Mouse (Mus musculus): Measurements from ENCODE around the gene Trmt6. TPM values are rescaled to one million over a fixed set of nuclear protein-coding genes. Genes with fewer than 3 reads are reported as not detected.

Trmt6 gene
- polyA plus RNA-seq (2015; fragmentation: Nextera tagmentation; extraction: Ambion mirVana), result 17.8 and 21.8 TPM in 2 replicates

DNA sequence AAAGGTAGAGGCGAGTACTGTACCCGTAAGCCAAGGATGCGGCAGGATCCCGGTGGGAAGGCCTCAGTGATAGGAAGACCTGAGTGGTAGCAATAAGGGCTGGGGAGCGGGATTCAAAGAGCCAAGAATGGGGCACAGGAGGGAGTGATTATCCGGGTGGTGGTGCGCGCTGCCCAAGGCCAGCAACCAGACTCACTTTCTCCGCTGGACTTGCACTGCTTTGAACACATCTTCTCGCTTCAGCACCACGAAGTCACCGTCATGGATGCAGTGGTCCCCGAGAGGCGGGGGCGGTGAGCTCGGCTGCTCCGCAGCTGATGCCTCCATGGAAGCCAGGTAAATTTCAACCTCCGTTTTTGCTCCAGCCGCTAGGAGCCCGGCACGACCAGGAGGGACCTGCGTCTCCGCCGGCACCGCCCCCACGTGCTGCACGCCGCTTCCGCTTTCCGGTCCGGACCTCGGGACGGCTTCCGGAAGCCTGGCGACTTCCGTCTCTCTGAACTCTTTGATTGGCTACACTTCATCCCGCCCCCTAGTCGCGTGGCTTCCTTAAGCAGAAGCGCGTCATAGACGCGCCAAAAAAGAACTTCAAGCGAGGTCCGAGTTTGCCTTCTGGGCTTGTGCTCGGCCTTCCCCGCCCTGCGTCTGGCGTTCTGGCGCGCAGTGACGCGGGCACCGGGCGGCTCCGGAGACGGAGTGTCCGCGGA is at the start of gene Trmt6, which contains the start of gene Mcm8:
Trmt6 (minus strand) TSS at position 448 of the 707 bp plus-strand sequence.
Mcm8 (plus strand) TSS at position 534 of the 707 bp plus-strand sequence.
- peaks cover 22% of the 10 kb centered on the region for H3K4me1 ChIP-seq
- peak within 1 kb of the TSS; percentile 84 for H3K4me2 ChIP-seq
- H3K27me3 ChIP-seq (replicated peaks), result no peaks in the 10 kb centered on the region
- peak within 1 kb of the TSS; percentile 58; the same call in 1 of the 2 replicates for H3K27ac ChIP-seq
- H3K36me3 ChIP-seq (replicated peaks), result no peaks in the 10 kb centered on the region; the same call in 1 of the 2 replicates
- peak within 1 kb of the TSS; percentile 84 for H3K4me3 ChIP-seq
- ATAC-seq (replicated peaks), result peak; percentile 100
- peak within 1 kb of the TSS; percentile 56 for H3K9ac ChIP-seq
- H3K9me3 ChIP-seq, result no peaks in the 10 kb centered on the region
- WGBS, result under 1% methylated on average over 59 of the region's 59 CpGs

DNA sequence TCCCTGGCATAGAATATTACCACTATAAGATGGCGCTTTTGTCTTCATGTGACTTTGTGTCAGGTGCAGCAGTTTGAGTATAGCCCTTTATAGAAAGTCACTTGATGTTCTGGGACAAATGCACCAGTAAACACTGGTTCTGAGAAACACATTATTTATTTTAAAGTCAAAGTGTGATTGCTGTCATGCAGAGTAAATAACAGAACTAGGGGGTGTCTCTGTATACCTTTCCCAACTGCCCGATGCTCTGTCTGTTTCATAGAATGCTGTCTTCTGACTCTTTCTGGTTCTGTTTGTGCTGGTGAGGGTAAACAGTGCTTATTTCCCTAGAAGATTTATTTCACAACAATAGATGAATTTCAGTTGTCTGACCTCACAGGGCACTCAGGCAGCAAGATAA is 47.5 kb upstream of the Trmt6 start:
- no peak overlapping the region for H3K9ac ChIP-seq
- H3K27me3 ChIP-seq (replicated peaks), result no peaks in the 10 kb centered on the region
- no peak overlapping the region for H3K4me3 ChIP-seq
- H3K4me1 ChIP-seq, result no peaks in the 10 kb centered on the region
- H3K36me3 ChIP-seq (replicated peaks), result 0 out of 2 replicates have a peak, but pooled peaks cover 7% of the 10 kb centered on the region
- ATAC-seq (replicated peaks), result no peak
- H3K27ac ChIP-seq, result no peak overlapping the region
- H3K4me2 ChIP-seq, result no peak overlapping the region
- WGBS, result 98% methylated on average over 2 of the region's 2 CpGs
- H3K9me3 ChIP-seq, result no peaks in the 10 kb centered on the region

DNA sequence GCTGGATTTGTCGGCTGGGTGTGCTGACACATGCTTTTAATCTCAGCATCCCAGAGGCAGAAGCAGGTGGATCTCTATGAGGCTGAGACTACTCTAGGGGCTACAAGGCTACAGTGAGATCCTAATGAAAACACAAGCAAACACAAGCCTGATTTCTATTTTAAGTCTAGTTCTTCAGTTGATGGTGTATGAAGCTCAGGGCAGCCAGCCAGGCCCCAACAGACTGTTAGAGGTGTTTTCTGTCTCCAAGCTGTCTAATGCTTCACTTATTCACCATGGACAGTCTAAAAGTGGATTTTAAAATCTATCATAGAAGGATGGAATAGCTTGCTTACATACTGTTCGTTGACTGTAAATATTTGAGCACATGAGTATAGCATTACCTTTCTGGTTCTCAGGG is 45.6 kb upstream of the Trmt6 start:
- Histone ChIP-seq H3K4me2 (no peak overlapping the region), H3K36me3 (replicated peaks) (0 out of 2 replicates have a peak, but pooled peaks cover 7% of the 10 kb centered on the region), H3K9ac (no peak overlapping the region), H3K4me3 (no peak overlapping the region), H3K27ac (no peak overlapping the region), H3K27me3 (replicated peaks) (no peaks in the 10 kb centered on the region), H3K9me3 (no peaks in the 10 kb centered on the region), H3K4me1 (no peaks in the 10 kb centered on the region)
- no peak for ATAC-seq (replicated peaks)
- 98% methylated on average over 2 of the region's 2 CpGs for WGBS

DNA sequence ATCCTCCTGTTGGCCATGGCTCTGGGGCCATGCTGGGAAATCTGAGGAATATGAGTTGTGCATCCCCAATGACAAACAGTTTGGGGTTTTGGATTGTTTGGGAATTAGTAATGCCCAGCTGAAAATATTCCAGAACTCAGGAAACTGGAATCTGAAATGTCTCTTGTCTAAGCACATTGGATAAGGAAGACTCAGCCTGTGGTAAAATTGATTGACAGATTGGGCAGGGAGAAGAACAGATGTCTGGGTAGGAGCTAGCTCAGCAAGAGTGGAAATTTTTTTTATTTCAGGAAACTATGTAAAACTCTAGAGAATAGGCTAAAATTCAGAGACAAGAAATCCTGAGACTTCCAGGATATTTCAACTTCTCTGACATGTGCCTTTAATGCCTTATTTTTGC is 44.6 kb upstream of the Trmt6 start:
- H3K9me3 ChIP-seq, result no peaks in the 10 kb centered on the region
- no peak overlapping the region for H3K4me2 ChIP-seq
- H3K36me3 ChIP-seq (replicated peaks), result 0 out of 2 replicates have a peak, but pooled peaks cover 4% of the 10 kb centered on the region
- ATAC-seq (replicated peaks), result no peak
- no peak overlapping the region for H3K4me3 ChIP-seq
- H3K9ac ChIP-seq, result no peak overlapping the region
- H3K27ac ChIP-seq, result no peak overlapping the region
- no peaks in the 10 kb centered on the region for H3K27me3 ChIP-seq (replicated peaks)
- no peaks in the 10 kb centered on the region for H3K4me1 ChIP-seq

DNA sequence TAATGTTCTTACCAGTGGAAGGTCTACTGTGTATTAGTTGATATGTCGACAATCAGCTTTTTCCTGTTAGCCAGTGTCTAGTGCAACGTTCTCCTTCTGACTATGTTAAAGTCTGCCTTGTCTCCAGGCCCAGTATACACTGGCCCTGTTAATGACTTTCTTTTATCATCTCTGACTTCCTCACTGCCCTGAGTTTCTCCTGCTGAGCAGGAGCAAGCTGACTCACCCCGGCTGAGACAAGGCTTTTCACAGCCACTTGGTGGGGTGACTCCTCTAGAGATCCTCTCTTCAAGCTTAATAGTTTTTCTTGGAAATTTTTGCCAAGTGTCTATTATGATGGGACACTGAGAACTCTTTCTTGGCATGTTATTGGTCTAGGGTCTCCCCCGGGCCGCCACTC is 40.5 kb upstream of the Trmt6 start:
- H3K27ac ChIP-seq, result no peak overlapping the region
- no peak overlapping the region for H3K4me2 ChIP-seq
- peaks cover 3% of the 10 kb centered on the region; the same call in 1 of the 2 replicates for H3K36me3 ChIP-seq (replicated peaks)
- no peaks in the 10 kb centered on the region for H3K27me3 ChIP-seq (replicated peaks)
- no peak for ATAC-seq (replicated peaks)
- no peak overlapping the region for H3K4me3 ChIP-seq
- H3K9ac ChIP-seq, result no peak overlapping the region
- H3K4me1 ChIP-seq, result no peaks in the 10 kb centered on the region
- no peaks in the 10 kb centered on the region for H3K9me3 ChIP-seq
- 83% methylated on average over 5 of the region's 5 CpGs for WGBS

DNA sequence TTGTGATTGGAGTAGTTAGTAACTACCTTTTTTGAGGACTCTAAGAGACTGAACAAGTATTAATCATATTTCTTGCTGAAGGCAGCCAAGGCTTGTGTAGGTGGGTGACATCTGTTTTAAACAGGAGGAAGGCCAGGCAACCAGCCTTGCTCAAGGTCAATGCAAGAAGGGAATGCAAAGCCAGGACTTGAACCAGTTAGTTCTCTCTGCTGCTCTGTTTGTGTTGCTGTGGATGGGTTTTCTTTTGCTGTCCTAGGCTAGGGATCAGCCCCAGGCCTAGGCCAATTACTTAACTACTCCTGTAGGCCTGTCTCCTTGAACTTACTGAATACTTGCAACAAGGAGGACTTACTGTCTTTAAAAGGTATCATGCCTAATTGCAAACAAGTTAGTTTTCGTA is 37.2 kb upstream of the Trmt6 start:
- peaks cover 8% of the 10 kb centered on the region for H3K36me3 ChIP-seq (replicated peaks)
- H3K9ac ChIP-seq, result no peak overlapping the region
- H3K4me1 ChIP-seq, result peaks cover 8% of the 10 kb centered on the region
- H3K4me2 ChIP-seq, result no peak overlapping the region
- WGBS, result 98% methylated on average over 1 of the region's 1 CpGs
- no peak for ATAC-seq (replicated peaks)
- H3K27ac ChIP-seq, result no peak overlapping the region
- no peak overlapping the region for H3K4me3 ChIP-seq
- no peaks in the 10 kb centered on the region for H3K9me3 ChIP-seq
- no peaks in the 10 kb centered on the region for H3K27me3 ChIP-seq (replicated peaks)

DNA sequence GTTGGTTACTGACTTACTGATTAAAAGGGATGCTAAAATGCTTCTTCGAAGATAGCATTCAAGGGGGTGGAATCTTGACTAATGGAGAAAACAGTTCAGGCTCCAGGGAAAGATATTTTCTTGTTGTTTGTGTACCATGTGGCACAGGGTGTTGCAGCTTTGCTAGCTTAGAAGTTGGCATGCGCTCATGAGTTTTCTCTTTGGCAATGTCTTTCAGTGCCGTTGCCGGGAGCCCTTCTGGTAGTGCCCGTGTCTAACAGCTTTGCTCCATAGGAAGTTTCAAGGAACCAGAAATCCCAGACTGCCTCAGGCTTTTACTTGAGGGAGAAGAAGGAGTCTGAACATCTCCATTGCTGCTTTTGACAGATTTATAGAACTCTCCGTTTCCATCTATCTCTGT is 33.3 kb upstream of the Trmt6 start:
- H3K27me3 ChIP-seq (replicated peaks), result no peaks in the 10 kb centered on the region
- no peak overlapping the region for H3K27ac ChIP-seq
- ATAC-seq (replicated peaks), result no peak
- no peak overlapping the region for H3K9ac ChIP-seq
- H3K4me3 ChIP-seq, result no peak overlapping the region
- H3K4me1 ChIP-seq, result peaks cover 18% of the 10 kb centered on the region
- H3K36me3 ChIP-seq (replicated peaks), result peaks cover 8% of the 10 kb centered on the region
- H3K9me3 ChIP-seq, result no peaks in the 10 kb centered on the region
- 89% methylated on average over 6 of the region's 6 CpGs for WGBS
- H3K4me2 ChIP-seq, result no peak overlapping the region

DNA sequence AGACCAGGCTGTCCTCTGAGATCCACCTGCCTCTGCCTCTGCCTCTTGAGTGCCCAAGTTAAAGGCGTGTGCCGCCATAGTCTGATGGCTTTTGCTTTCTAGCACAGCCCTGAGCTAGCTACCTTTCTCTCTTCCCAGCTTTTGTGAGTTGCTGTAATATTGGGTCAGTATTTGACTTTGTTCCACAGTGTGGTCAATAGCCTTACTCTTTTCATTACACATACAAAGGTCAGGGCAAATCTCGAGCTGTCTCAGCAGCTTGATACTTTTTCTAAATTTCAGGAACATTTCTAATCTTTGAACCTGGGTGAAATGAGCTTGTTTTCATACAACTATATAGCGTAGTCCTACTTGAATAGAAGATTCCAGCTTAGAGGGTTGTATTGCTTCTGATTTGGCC is 32.5 kb upstream of the Trmt6 start:
- H3K36me3 ChIP-seq (replicated peaks), result peaks cover 8% of the 10 kb centered on the region
- peaks cover 18% of the 10 kb centered on the region for H3K4me1 ChIP-seq
- no peak overlapping the region for H3K27ac ChIP-seq
- H3K4me3 ChIP-seq, result 0 out of 2 replicates have a peak overlapping the region, but pooled peaks have one; percentile 70
- H3K4me2 ChIP-seq, result peak overlapping the region; percentile 70
- WGBS, result 92% methylated on average over 4 of the region's 4 CpGs
- H3K9me3 ChIP-seq, result no peaks in the 10 kb centered on the region
- ATAC-seq (replicated peaks), result no peak
- no peak overlapping the region for H3K9ac ChIP-seq
- no peaks in the 10 kb centered on the region for H3K27me3 ChIP-seq (replicated peaks)

DNA sequence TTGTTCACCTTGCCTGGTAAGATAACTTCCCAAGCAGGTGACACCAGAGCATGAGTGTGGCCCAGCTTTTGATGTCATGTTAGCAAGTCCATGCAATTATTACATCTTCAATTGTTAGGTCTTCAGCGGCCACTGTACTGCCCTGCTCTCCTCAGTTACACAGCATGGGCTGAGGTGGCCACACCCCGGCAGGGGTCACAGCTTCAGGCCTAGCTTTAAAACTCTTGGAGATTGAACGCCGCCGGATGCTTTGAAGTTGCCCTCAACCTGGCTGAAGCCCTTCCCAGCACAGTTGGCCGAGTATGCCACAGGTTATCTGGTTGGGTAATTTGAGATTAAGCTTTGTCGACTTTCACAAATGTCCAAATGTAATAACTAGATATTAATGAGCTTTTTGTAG is 31.7 kb upstream of the Trmt6 start:
- H3K4me1 ChIP-seq, result peaks cover 18% of the 10 kb centered on the region
- peak overlapping the region; percentile 70 for H3K4me2 ChIP-seq
- peak overlapping the region; percentile 70 for H3K4me3 ChIP-seq
- H3K9ac ChIP-seq, result peak overlapping the region; percentile 77
- no peak overlapping the region for H3K27ac ChIP-seq
- 47% methylated on average over 7 of the region's 7 CpGs for WGBS
- no peaks in the 10 kb centered on the region for H3K9me3 ChIP-seq
- no peak for ATAC-seq (replicated peaks)
- peaks cover 8% of the 10 kb centered on the region for H3K36me3 ChIP-seq (replicated peaks)
- H3K27me3 ChIP-seq (replicated peaks), result no peaks in the 10 kb centered on the region

DNA sequence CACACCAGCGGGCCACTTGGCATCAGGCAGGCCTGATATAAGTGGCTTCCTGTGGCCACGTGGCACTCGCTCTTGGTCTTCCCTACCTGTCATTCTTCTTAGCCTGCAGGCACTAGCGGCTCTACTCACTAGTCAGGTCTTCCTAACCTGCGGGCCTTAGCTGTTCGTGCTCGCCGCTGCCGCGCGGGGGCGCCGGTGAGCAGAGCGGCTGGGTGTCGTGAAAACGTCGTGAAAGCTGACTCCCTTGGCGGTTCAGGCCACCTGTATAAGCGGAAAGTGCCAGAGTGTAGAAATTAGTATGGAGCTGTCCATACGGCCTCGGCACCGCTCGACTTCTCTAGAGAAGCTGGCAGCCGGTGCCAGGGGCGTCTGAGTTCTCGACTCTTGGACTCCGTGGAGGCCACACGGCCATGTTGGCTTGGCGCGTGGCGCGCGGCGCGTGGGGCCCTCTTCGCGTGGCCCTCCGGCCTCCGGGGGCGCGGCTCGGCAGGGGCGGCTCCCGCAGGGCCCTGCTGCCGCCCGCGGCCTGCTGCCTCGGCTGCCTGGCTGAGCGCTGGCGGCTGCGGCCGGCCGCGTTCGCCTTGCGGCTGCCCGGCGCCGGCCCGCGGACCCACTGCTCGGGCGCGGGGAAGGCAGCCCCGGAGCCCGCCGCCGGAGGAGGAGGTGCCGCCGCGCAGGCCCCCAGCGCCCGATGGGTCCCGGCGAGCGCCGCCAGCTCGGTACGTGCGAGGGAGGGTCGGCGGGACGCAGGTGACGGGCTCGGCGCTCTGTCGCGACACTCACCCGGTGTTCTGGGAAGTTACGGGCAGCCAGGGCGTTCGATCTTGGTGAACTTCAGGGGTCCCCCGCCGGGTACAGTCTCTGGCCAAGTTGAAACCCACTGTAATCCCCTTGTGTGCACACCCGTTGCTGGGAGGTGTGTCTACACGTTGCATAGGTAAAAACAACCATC is 30.8 kb upstream of the Trmt6 start, which contains the start of gene Crls1:
Crls1 (plus strand) TSS at position 260 of the 952 bp plus-strand sequence.
- no peaks in the 10 kb centered on the region for H3K27me3 ChIP-seq (replicated peaks)
- WGBS, result under 1% methylated on average over 91 of the region's 96 CpGs
- ATAC-seq (replicated peaks), result peak; percentile 96

DNA sequence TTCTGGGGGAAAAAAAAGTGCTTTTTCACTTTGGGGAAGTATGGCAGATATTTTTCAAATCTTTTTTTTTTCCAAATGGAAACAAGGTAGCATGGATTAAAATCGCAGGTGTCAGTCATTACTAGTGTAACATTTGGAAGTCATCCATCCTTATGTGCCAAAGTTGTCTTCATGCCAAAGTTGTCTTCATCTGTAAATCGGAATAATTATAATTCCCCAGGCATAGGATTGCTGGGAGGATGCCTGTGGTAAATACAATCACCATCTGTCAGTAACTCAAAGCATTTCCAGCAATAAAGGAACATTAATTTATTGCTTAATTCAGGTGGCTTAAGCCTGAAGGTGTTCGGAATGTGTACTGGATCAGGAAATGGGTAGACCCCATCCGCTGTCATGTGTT is 25.2 kb upstream of the Trmt6 start:
- no peaks in the 10 kb centered on the region for H3K27me3 ChIP-seq (replicated peaks)
- H3K27ac ChIP-seq, result no peak overlapping the region
- no peak overlapping the region for H3K9ac ChIP-seq
- H3K4me2 ChIP-seq, result no peak overlapping the region
- H3K4me1 ChIP-seq, result no peaks in the 10 kb centered on the region
- WGBS, result 91% methylated on average over 4 of the region's 4 CpGs
- ATAC-seq (replicated peaks), result no peak
- no peak overlapping the region for H3K4me3 ChIP-seq
- H3K9me3 ChIP-seq, result no peaks in the 10 kb centered on the region
- no peaks in the 10 kb centered on the region for H3K36me3 ChIP-seq (replicated peaks)

More for the DNA sequence above, 30.8 kb upstream of the Trmt6 start, which contains the start of gene Crls1:
- no peaks in the 10 kb centered on the region for H3K9me3 ChIP-seq
- H3K27ac ChIP-seq, result peak within 1 kb of the TSS; percentile 83
- peaks cover 4% of the 10 kb centered on the region for H3K36me3 ChIP-seq (replicated peaks)
- H3K4me1 ChIP-seq, result peaks cover 18% of the 10 kb centered on the region
- H3K9ac ChIP-seq, result peak within 1 kb of the TSS; percentile 77
- H3K4me3 ChIP-seq, result peak within 1 kb of the TSS; percentile 70
- H3K4me2 ChIP-seq, result peak within 1 kb of the TSS; percentile 70

DNA sequence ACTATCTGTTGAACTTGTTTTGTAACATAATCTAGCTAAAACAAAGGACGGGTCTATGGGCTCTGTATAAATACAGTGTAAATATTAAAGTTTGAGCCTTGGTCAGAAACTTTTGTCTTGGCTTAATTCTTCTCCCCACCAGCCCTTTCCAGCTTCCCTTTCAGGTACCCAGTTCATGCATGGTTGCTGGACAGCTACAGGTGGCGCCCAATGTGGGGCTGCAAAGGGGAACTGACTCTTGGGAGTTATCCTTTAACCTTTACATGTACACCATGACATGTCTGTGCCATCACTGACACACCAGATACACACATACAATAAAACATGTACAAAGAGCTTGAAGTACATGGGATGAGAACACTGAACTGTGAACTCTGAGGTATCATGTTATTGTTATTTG is 12.9 kb downstream of the Trmt6 start:
- Histone ChIP-seq H3K36me3 (replicated peaks) (peaks cover 39% of the 10 kb centered on the region), H3K4me2 (no peak overlapping the region), H3K27me3 (replicated peaks) (no peaks in the 10 kb centered on the region), H3K9ac (no peak overlapping the region), H3K9me3 (no peaks in the 10 kb centered on the region), H3K27ac (no peak overlapping the region), H3K4me1 (no peaks in the 10 kb centered on the region), H3K4me3 (no peak overlapping the region)
- 89% methylated on average over 2 of the region's 2 CpGs for WGBS
- no peak for ATAC-seq (replicated peaks)
